ENCODE assay signal across 24 mouse cellular contexts in the genomic region with DNA sequence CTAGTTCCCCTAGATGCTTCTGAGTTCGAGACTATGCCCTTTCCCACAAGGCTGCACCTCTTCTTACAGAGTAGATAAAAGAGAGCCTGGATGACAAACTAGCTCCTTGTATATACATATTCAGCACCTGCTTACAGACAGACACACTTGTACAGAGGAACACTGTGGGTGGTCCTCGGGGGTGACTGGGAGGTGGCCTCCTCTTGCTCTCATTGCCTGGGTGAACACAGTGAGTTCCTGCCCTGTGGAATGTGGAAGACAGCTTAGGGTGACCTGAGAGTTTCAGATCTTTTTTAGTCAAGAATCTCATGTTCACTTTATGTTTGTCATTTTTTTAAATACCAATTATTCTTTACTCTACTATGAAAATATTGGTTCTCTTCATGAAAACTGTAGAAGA.
A peak's percentile ranks its signal among the peaks of the same experiment; 100 is the strongest.
DNase-seq lines count a peak whose midpoint lies in the region; TF ChIP-seq lines count a peak whose summit lies in the region.
"Had no signal": no experiment of that assay in that cellular context is flagged by ENCODE, and none has a peak within 500 bp of the region (broad histone marks: within the 10 kb centered on the region; RNA-seq: fewer than 3 reads in every experiment).

No protein-coding gene starts in this region.

- peaks cover 28% of the 10 kb centered on the region for H3K36me3 ChIP-seq in forebrain, embryonic 10.5 days (replicated peaks)

- H3K27ac ChIP-seq in forebrain, embryonic 10.5 days, result no peak overlapping the region
- H3K27ac ChIP-seq: embryonic facial prominence, embryonic 13.5 days; embryonic facial prominence, embryonic 15.5 days; forebrain, embryonic 13.5 days; forebrain, embryonic 15.5 days had no signal

- DNase-seq in heart, adult 11 months, result peak; percentile 75
- DNase-seq in heart, adult 9 months (ENCODE audit: low spot score in 2 of 2), result no peak
- peak; percentile 14 for DNase-seq in ES-CJ7 (ENCODE audit: low read depth, low spot score)
- peak; percentile 48 for DNase-seq in ZHBTc4 (ENCODE audit: low read depth, low spot score)
- DNase-seq in lung, adult 2 months, result no peak
- DNase-seq in forebrain, embryonic 10.5 days (ENCODE audit: extremely low spot score, low spot score), result no peak
- DNase-seq: adrenal gland, adult 2 months; adrenal gland, postnatal 10 days; adrenal gland, postnatal 25 days; B cell, adult 2 months; cerebellum, adult 11 months; cerebellum, adult 18-20 months; cerebellum, adult 8-10 months; cerebellum, adult 9-11 months; cerebellum, postnatal 14 days; cerebellum, postnatal 36 days; embryo, embryonic 11 days; forebrain, postnatal 0 days had no signal

- H3K27me3 ChIP-seq in forebrain, embryonic 10.5 days (ENCODE audit: poor library complexity, severe bottlenecking), result no peaks in the 10 kb centered on the region
- H3K27me3 ChIP-seq: CH12.LX; embryonic facial prominence, embryonic 13.5 days; embryonic facial prominence, embryonic 15.5 days; forebrain, embryonic 13.5 days; forebrain, embryonic 15.5 days had no signal

- TF ChIP-seq POLR2A in lung, adult 2 months (IDR thresholded peaks at IDR 0.05; ENCODE audit: borderline replicate concordance, extremely low read depth, low read depth, low read length), result no peak

- no peak overlapping the region for H3K4me3 ChIP-seq in lung, adult 2 months (replicated peaks; ENCODE audit: extremely low read depth, low read depth, low read length)
- no peak overlapping the region for H3K4me3 ChIP-seq in forebrain, embryonic 10.5 days
- H3K4me3 ChIP-seq: embryonic facial prominence, embryonic 13.5 days; embryonic facial prominence, embryonic 15.5 days; erythroblast, embryonic 14.5 days; forebrain, embryonic 13.5 days; forebrain, embryonic 15.5 days had no signal

- H3K9me3 ChIP-seq in forebrain, embryonic 10.5 days, result no peaks in the 10 kb centered on the region
- H3K9me3 ChIP-seq: embryonic facial prominence, embryonic 13.5 days; embryonic facial prominence, embryonic 15.5 days; forebrain, embryonic 13.5 days; forebrain, embryonic 15.5 days had no signal

- no peak for TF ChIP-seq CTCF in lung, adult 2 months (IDR thresholded peaks at IDR 0.05; ENCODE audit: insufficient read depth, low read length)

- H3K4me1 ChIP-seq in lung, adult 2 months (ENCODE audit: control insufficient read depth, insufficient read depth, low read length), result no peaks in the 10 kb centered on the region
- no peaks in the 10 kb centered on the region for H3K4me1 ChIP-seq in forebrain, embryonic 10.5 days
- H3K4me1 ChIP-seq: embryonic facial prominence, embryonic 13.5 days; embryonic facial prominence, embryonic 15.5 days; forebrain, embryonic 13.5 days; forebrain, embryonic 15.5 days had no signal

- 76% methylated on average over 2 of the region's 2 CpGs for WGBS in lung, adult 2 months
- 80% methylated on average over 2 of the region's 2 CpGs for WGBS in forebrain, embryonic 10.5 days

Comparison
In these comparisons a context has a peak if more than half of its experiments do, and no peak if none do; other contexts are left out.
1. DNase-seq: peak in heart, adult 11 months (single experiment), ES-CJ7 (single experiment) and ZHBTc4 (single experiment); none in heart, adult 9 months (0 of 2), lung, adult 2 months (single experiment) and forebrain, embryonic 10.5 days (single experiment).